Mouse (Mus musculus) lung, adult 2 months (tissue): ENCODE measurements around the gene Btbd16.

ENCODE experiments used
- CTCF ChIP-seq: fragments of 200-500 bp; IDR thresholded peaks from 2 replicates; pipeline ENCODE4 v1.5.1; 2011; ENCODE audit warnings: mild to moderate bottlenecking, low read length, control low read depth; ENCODE audit not compliant: insufficient read depth
- POLR2A ChIP-seq: fragments of 200-500 bp; IDR thresholded peaks from 2 replicates; pipeline ENCODE4 v1.6.1; 2011; ENCODE audit warnings: low read depth, mild to moderate bottlenecking, control low read depth, low read length, borderline replicate concordance; ENCODE audit errors: extremely low read depth

DNA sequence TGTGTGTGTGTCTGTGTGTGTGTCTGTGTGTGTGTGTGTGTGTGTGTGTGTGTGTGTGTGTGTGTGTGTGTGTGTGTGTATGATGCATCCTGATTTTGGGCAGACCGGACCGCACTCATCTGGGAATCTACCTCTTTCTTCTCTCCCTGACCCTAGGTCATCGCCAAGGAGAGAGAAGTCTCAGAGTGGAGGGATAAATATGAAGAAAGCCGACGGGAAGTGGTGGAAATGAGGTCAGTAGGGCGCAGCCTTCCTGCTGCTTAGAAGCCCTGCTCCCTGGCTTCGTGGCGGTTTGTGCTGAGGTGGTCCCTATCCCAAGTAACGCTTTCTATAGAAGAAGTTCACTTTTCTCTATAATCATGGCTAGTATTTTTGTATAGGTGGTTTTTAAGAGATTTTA lies 22.2 kb upstream of the Btbd16 start:
- TF ChIP-seq POLR2A (no peak), CTCF (no peak)
